Mouse (Mus musculus) MEL (cell line): ENCODE measurements around the gene Gm20388.

Experiments
- CHD2 ChIP-seq: IDR thresholded peaks from 2 replicates; pipeline ENCODE4 v1.6.1; 2011; ENCODE audit warnings: low read length, improper control_type of control experiment
- CTCF ChIP-seq, 3 experiments: IDR thresholded peaks in 2 of 3; conservative IDR thresholded peaks in 1 of 3; 2 replicates each; pipeline ENCODE4 v1.5.1; 2011 to 2012; ENCODE audit warnings: low read length in 3 of 3, low read depth in 2 of 3, mild to moderate bottlenecking in 2 of 3, improper control_type of control experiment in 1 of 3, inconsistent platforms in 1 of 3, mixed read lengths in 1 of 3, moderate library complexity in 1 of 3; ENCODE audit not compliant: control insufficient read depth in 1 of 3, insufficient read depth in 1 of 3, poor library complexity in 1 of 3, severe bottlenecking in 1 of 3
- E2F4 ChIP-seq: IDR thresholded peaks from 2 replicates; pipeline ENCODE4 v1.6.1; 2011; ENCODE audit warnings: low read depth, low read length, improper control_type of control experiment, borderline replicate concordance
- EP300 ChIP-seq, 2 experiments: IDR thresholded peaks; 2 replicates each; pipeline ENCODE4 v1.6.1; 2011; ENCODE audit warnings: improper control_type of control experiment in 2 of 2, low read length in 2 of 2, low read depth in 1 of 2, mild to moderate bottlenecking in 1 of 2
- HCFC1 ChIP-seq: IDR thresholded peaks from 2 replicates; pipeline ENCODE4 v1.6.1; 2012; ENCODE audit warnings: low read depth, mild to moderate bottlenecking, inconsistent platforms, low read length, improper control_type of control experiment, moderate library complexity
- MXI1 ChIP-seq: IDR thresholded peaks from 2 replicates; pipeline ENCODE4 v1.6.1; 2011; ENCODE audit warnings: mild to moderate bottlenecking, low read depth, low read length, improper control_type of control experiment
- POLR2A ChIP-seq, 2 experiments: IDR thresholded peaks; 2 replicates each; pipeline ENCODE4 v1.6.1; 2011 to 2012; ENCODE audit warnings: low read length in 2 of 2, mild to moderate bottlenecking in 2 of 2, control low read depth in 1 of 2, improper control_type of control experiment in 1 of 2, low read depth in 1 of 2, moderate library complexity in 1 of 2; ENCODE audit not compliant: control insufficient read depth in 1 of 2, insufficient read depth in 1 of 2, poor library complexity in 1 of 2

- TF ChIP-seq CTCF (IDR thresholded peaks at IDR 0.05 in 2 of 3, conservative IDR thresholded peaks at IDR 0.05 in 1 of 3; ENCODE audit: control insufficient read depth in 1 of 3, insufficient read depth in 1 of 3, low read depth in 2 of 3, low read length in 3 of 3, poor library complexity in 1 of 3, severe bottlenecking in 1 of 3) (no peak), MXI1 (no peak), EP300 (IDR thresholded peaks at IDR 0.05; ENCODE audit: low read depth in 1 of 2, low read length in 2 of 2) (no peak), POLR2A (IDR thresholded peaks at IDR 0.05; ENCODE audit: control insufficient read depth in 1 of 2, insufficient read depth in 1 of 2, low read depth in 1 of 2, low read length in 2 of 2, poor library complexity in 1 of 2) (no peak), HCFC1 (no peak), E2F4 (no peak), CHD2 (no peak)
Measured at GRCm38 (mm10) chr8:124289481-124290050, 4378.9 kb downstream of the Gm20388 start.
